Mouse (Mus musculus): Measurements from ENCODE around the gene Nhlh1. TPM values are rescaled to one million over a fixed set of nuclear protein-coding genes. Genes with fewer than 3 reads are reported as not detected.

The Nhlh1 gene
- 0.05 and 0.07 TPM in 2 replicates for polyA plus RNA-seq (2012; rRNA removed)

DNA sequence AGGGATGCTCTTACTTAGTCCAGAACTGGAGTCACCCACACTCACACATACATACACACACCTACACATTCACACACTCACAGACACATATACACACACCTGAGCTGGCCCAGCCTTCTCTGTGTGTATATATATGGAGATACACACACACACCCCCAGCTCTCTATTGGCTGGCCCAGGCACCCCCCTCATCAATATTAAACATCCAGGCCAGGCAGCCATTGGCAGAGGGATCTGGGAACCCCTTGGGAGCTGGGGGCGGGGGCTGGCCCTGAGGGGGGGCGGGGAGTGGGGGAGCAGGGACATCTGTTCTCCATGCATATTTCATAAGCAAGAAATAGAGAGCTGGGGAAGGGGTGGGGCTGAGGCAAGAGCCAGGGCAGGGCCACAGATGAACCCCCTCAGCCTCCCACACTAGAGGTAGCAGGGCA is at the start of gene Nhlh1:
TSS of gene Nhlh1 (minus strand) at position 83 of the 431 bp plus-strand sequence.
- no peak for DNase-seq

DNA sequence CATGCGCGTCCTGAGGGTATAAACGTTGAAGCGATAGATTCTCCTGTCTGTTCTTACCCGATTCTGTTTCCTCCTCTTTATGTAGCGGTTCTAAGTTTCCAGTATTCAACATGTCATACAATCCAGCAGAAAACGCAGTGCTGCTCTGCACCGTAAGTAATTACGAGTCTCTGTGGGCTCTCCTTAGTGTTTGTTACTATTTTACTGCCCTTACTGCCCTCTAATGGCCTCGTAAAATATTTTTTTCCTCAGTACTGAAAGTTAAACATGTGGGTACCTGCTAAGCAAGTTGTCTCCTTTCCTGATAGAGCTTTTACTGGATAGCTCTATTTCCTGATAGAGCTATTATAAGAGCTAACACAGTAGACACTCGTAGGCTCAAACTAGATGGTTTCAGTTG is 47.7 kb upstream of the Nhlh1 start:
- no peak overlapping the region for H3K27ac ChIP-seq (ENCODE audit: insufficient read depth, low read length)

More for the DNA sequence above, at the start of gene Nhlh1:
- Histone ChIP-seq H3K27ac (ENCODE audit: insufficient read depth, low read length) (no peak within 1 kb of the TSS), H3K4me3 (replicated peaks; ENCODE audit: insufficient read depth, low read depth, low read length) (no peak within 1 kb of the TSS), H3K4me1 (ENCODE audit: control insufficient read depth, insufficient read depth, low read length) (peaks cover 10% of the 10 kb centered on the region), H3K27me3 (ENCODE audit: control insufficient read depth, insufficient read depth, low read length) (no peaks in the 10 kb centered on the region)
- TF ChIP-seq CTCF (IDR thresholded peaks at IDR 0.05; ENCODE audit: borderline replicate concordance, insufficient read depth, low read depth, low read length) (no peak), POLR2A (IDR thresholded peaks at IDR 0.05; ENCODE audit: borderline replicate concordance, insufficient read depth, low read length) (no peak)
- WGBS, result 39% methylated on average over 2 of the region's 2 CpGs

GRCm38 (mm10) chr1:172103619-172104018 is 46.2 kb upstream of the Nhlh1 start:
- TF ChIP-seq POLR2A (IDR thresholded peaks at IDR 0.05; ENCODE audit: borderline replicate concordance, insufficient read depth, low read length) (no peak), CTCF (IDR thresholded peaks at IDR 0.05; ENCODE audit: borderline replicate concordance, insufficient read depth, low read depth, low read length) (no peak)
- no peaks in the 10 kb centered on the region for H3K4me1 ChIP-seq (ENCODE audit: control insufficient read depth, insufficient read depth, low read length)
- no peaks in the 10 kb centered on the region for H3K27me3 ChIP-seq (ENCODE audit: control insufficient read depth, insufficient read depth, low read length)
- no peak overlapping the region for H3K4me3 ChIP-seq (replicated peaks; ENCODE audit: insufficient read depth, low read depth, low read length)
- H3K27ac ChIP-seq (ENCODE audit: insufficient read depth, low read length), result no peak overlapping the region
- DNase-seq, result no peak
- WGBS, result 81% methylated on average over 4 of the region's 4 CpGs

More for the DNA sequence above, 47.7 kb upstream of the Nhlh1 start:
- H3K4me1 ChIP-seq (ENCODE audit: control insufficient read depth, insufficient read depth, low read length), result no peaks in the 10 kb centered on the region
- no peak for DNase-seq
- WGBS, result 62% methylated on average over 11 of the region's 11 CpGs
- no peak for TF ChIP-seq POLR2A (IDR thresholded peaks at IDR 0.05; ENCODE audit: borderline replicate concordance, insufficient read depth, low read length)
- TF ChIP-seq CTCF (IDR thresholded peaks at IDR 0.05; ENCODE audit: borderline replicate concordance, insufficient read depth, low read depth, low read length), result no peak
- no peak overlapping the region for H3K4me3 ChIP-seq (replicated peaks; ENCODE audit: insufficient read depth, low read depth, low read length)
- no peaks in the 10 kb centered on the region for H3K27me3 ChIP-seq (ENCODE audit: control insufficient read depth, insufficient read depth, low read length)

GRCm38 (mm10) chr1:172099325-172100033 is 42.1 kb upstream of the Nhlh1 start:
- Histone ChIP-seq H3K4me3 (replicated peaks; ENCODE audit: insufficient read depth, low read depth, low read length) (no peak overlapping the region), H3K4me1 (ENCODE audit: control insufficient read depth, insufficient read depth, low read length) (no peaks in the 10 kb centered on the region), H3K27me3 (ENCODE audit: control insufficient read depth, insufficient read depth, low read length) (no peaks in the 10 kb centered on the region), H3K27ac (ENCODE audit: insufficient read depth, low read length) (no peak overlapping the region)
- TF ChIP-seq POLR2A (IDR thresholded peaks at IDR 0.05; ENCODE audit: borderline replicate concordance, insufficient read depth, low read length) (no peak), CTCF (IDR thresholded peaks at IDR 0.05; ENCODE audit: borderline replicate concordance, insufficient read depth, low read depth, low read length) (no peak)
- 18% methylated on average over 6 of the region's 6 CpGs for WGBS
- peak; percentile 48 to 65 for DNase-seq

GRCm38 (mm10) chr1:172095202-172095601 is 37.8 kb upstream of the Nhlh1 start:
- H3K27me3 ChIP-seq (ENCODE audit: control insufficient read depth, insufficient read depth, low read length), result no peaks in the 10 kb centered on the region
- no peak overlapping the region for H3K4me3 ChIP-seq (replicated peaks; ENCODE audit: insufficient read depth, low read depth, low read length)
- no peak for DNase-seq
- no peak for TF ChIP-seq CTCF (IDR thresholded peaks at IDR 0.05; ENCODE audit: borderline replicate concordance, insufficient read depth, low read depth, low read length)
- TF ChIP-seq POLR2A (IDR thresholded peaks at IDR 0.05; ENCODE audit: borderline replicate concordance, insufficient read depth, low read length), result no peak
- WGBS, result 29% methylated on average over 6 of the region's 6 CpGs
- no peak overlapping the region for H3K27ac ChIP-seq (ENCODE audit: insufficient read depth, low read length)
- no peaks in the 10 kb centered on the region for H3K4me1 ChIP-seq (ENCODE audit: control insufficient read depth, insufficient read depth, low read length)

DNA sequence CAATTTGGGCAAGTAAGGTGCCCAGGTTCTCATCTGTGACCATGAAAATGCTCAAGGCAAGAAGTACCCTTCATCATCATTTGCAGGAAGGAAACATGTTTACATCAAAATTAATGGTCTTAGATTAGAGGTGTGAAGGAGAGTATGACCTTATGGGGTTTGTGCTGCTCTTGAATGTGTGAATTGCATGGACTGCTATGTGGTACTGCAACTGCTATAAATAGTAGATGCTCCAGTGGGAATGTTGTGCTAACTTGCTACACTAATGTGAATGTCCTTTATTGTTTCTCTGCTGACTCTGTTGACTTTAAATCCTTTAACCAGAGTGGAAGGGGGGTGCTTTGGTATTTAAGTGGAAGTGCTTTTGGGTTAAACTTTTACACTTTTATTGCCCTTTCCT is 36.9 kb upstream of the Nhlh1 start:
- no peak overlapping the region for H3K4me3 ChIP-seq (replicated peaks; ENCODE audit: insufficient read depth, low read depth, low read length)
- no peak for DNase-seq
- no peaks in the 10 kb centered on the region for H3K4me1 ChIP-seq (ENCODE audit: control insufficient read depth, insufficient read depth, low read length)
- no peak for TF ChIP-seq CTCF (IDR thresholded peaks at IDR 0.05; ENCODE audit: borderline replicate concordance, insufficient read depth, low read depth, low read length)
- TF ChIP-seq POLR2A (IDR thresholded peaks at IDR 0.05; ENCODE audit: borderline replicate concordance, insufficient read depth, low read length), result no peak
- H3K27me3 ChIP-seq (ENCODE audit: control insufficient read depth, insufficient read depth, low read length), result no peaks in the 10 kb centered on the region
- H3K27ac ChIP-seq (ENCODE audit: insufficient read depth, low read length), result no peak overlapping the region

- TF ChIP-seq CTCF (IDR thresholded peaks at IDR 0.05; ENCODE audit: borderline replicate concordance, insufficient read depth, low read depth, low read length), result no peak
- TF ChIP-seq POLR2A (IDR thresholded peaks at IDR 0.05; ENCODE audit: borderline replicate concordance, insufficient read depth, low read length), result no peak
- Histone ChIP-seq H3K27me3 (ENCODE audit: control insufficient read depth, insufficient read depth, low read length) (no peaks in the 10 kb centered on the region), H3K4me3 (replicated peaks; ENCODE audit: insufficient read depth, low read depth, low read length) (no peak overlapping the region), H3K27ac (ENCODE audit: insufficient read depth, low read length) (no peak overlapping the region), H3K4me1 (ENCODE audit: control insufficient read depth, insufficient read depth, low read length) (no peaks in the 10 kb centered on the region)
- DNase-seq, result no peak
- WGBS, result 41% methylated on average over 3 of the region's 3 CpGs
Observed at GRCm38 (mm10) chr1:172093522-172093921, 36.1 kb upstream of the Nhlh1 start.

GRCm38 (mm10) chr1:172082899-172083445 is 25.6 kb upstream of the Nhlh1 start:
- H3K27me3 ChIP-seq (ENCODE audit: control insufficient read depth, insufficient read depth, low read length), result no peaks in the 10 kb centered on the region
- peak overlapping the region; percentile 93 for H3K27ac ChIP-seq (ENCODE audit: insufficient read depth, low read length)
- H3K4me1 ChIP-seq (ENCODE audit: control insufficient read depth, insufficient read depth, low read length), result peaks cover 7% of the 10 kb centered on the region
- no peak for TF ChIP-seq CTCF (IDR thresholded peaks at IDR 0.05; ENCODE audit: borderline replicate concordance, insufficient read depth, low read depth, low read length)
- no peak for TF ChIP-seq POLR2A (IDR thresholded peaks at IDR 0.05; ENCODE audit: borderline replicate concordance, insufficient read depth, low read length)
- WGBS, result under 1% methylated on average over 24 of the region's 24 CpGs
- DNase-seq, result no peak
- peak overlapping the region; percentile 94 for H3K4me3 ChIP-seq (replicated peaks; ENCODE audit: insufficient read depth, low read depth, low read length)
